Mouse (Mus musculus) lung, embryonic 16.5 days (tissue): ENCODE measurements at regions not wholly inside any gene's neighbourhood (a gene's known extent, or its start where the extent isn't known, plus 50 kb on each side); places are given as distances from the start of the nearest gene placed in this dataset.
A peak's percentile ranks its signal among the peaks of the same experiment; 100 is the strongest.

ENCODE experiments used
- ATAC-seq: fragments of 200-750 bp; cut with Nextera tagmentation; 2 replicates; pipeline ENCODE4 v1.8.0; 2017; ENCODE audit warnings: low read depth, mild to moderate bottlenecking, moderate library complexity
- H3K27ac ChIP-seq: fragments of 300-500 bp; sonication (generic); 2 replicates; pipeline ENCODE4 v1.5.1; 2014; ENCODE audit warnings: mild to moderate bottlenecking, control low read depth, low read length
- H3K27me3 ChIP-seq: fragments of 300-500 bp; sonication (generic); 2 replicates; pipeline ENCODE4 v1.6.1; 2014; ENCODE audit warnings: low read depth, low read length, mixed read lengths; ENCODE audit not compliant: control insufficient read depth, insufficient read depth
- H3K36me3 ChIP-seq: fragments of 300-500 bp; sonication (generic); 2 replicates; pipeline ENCODE4 v1.6.1; 2014; ENCODE audit warnings: low read length; ENCODE audit not compliant: control insufficient read depth, insufficient read depth
- H3K4me1 ChIP-seq: fragments of 300-500 bp; sonication (generic); replicated peaks from 2 replicates; pipeline ENCODE4 v1.6.1; 2014; ENCODE audit warnings: low read length, mixed read lengths; ENCODE audit not compliant: control insufficient read depth, insufficient read depth
- H3K4me2 ChIP-seq: fragments of 300-500 bp; sonication (generic); 2 replicates; pipeline ENCODE4 v1.6.1; 2014; ENCODE audit warnings: low read depth, low read length, control low read depth
- H3K4me3 ChIP-seq: fragments of 300-500 bp; sonication (generic); 2 replicates; pipeline ENCODE4 v1.5.1; 2014; ENCODE audit warnings: mild to moderate bottlenecking, low read length, control low read depth
- H3K9ac ChIP-seq: fragments of 300-500 bp; sonication (generic); 2 replicates; pipeline ENCODE4 v1.6.1; 2014; ENCODE audit warnings: low read length, control low read depth
- H3K9me3 ChIP-seq: fragments of 300-500 bp; sonication (generic); 2 replicates; pipeline ENCODE4 v1.6.1; 2016; ENCODE audit warnings: low read length; ENCODE audit not compliant: control insufficient read depth
- WGBS: fragments of 180-500 bp; shearing (Covaris S2); extraction: QIAGEN DNeasy Blood & Tissue Kit; methylation state at CpG from one replicate; pipeline ENCODE4 v1.1.7; 2014; 5-methylcytosine and 5-hydroxymethylcytosine counted together

DNA sequence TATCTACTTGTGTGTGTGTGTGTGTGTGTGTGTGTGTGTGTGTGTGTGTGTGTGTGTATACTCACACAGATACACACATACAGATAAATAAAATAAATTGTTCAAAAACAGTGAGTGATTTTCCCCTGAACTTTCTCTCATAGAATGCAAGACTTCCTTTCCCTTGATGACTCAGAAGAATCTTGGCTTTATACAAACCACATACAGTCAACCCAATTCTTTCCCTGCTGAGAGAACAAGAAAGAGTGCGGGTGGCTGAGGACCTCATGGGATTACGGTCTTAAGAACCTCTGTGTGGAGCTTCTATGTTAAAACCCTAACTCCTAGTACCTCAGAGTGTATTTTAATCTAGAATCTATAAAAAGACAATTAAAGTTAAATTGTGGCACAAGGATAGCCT is 489.3 kb upstream of the Gm26657 start:
- Histone ChIP-seq H3K36me3 (no peaks in the 10 kb centered on the region), H3K9me3 (no peaks in the 10 kb centered on the region), H3K4me1 (no peaks in the 10 kb centered on the region)

DNA sequence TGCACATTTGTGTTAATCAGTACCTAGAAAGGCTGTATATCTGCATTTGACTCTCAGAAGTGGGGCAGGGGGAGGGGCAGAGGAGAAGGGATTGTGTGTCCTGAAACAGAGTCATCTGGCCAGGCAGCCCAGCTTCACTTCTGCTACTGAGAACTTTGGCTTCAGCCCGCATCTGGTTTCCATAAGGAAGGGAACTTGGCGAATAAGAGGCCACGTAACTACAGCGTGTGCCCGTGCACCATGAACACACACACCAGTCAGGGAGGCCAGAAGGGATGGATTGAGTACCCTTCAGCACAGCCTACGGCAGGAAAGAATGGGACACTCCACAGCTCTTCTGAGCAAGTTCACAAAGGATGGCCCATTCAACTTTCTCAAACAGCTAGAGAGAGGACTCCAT is 496.0 kb upstream of the Gm26657 start:
- no peak for ATAC-seq
- no peaks in the 10 kb centered on the region for H3K9me3 ChIP-seq
- H3K4me2 ChIP-seq: no peak overlapping the region
- no peak overlapping the region for H3K4me3 ChIP-seq
- H3K27ac ChIP-seq: no peak overlapping the region
- no peak overlapping the region for H3K9ac ChIP-seq
- no peaks in the 10 kb centered on the region for H3K4me1 ChIP-seq
- H3K27me3 ChIP-seq: no peaks in the 10 kb centered on the region
- 72% methylated on average over 6 of the region's 6 CpGs for WGBS
- no peaks in the 10 kb centered on the region for H3K36me3 ChIP-seq

More for the DNA sequence above, 489.3 kb upstream of the Gm26657 start:
- no peaks in the 10 kb centered on the region for H3K27me3 ChIP-seq
- H3K9ac ChIP-seq: no peak overlapping the region
- ATAC-seq: no peak
- no peak overlapping the region for H3K27ac ChIP-seq
- H3K4me2 ChIP-seq: no peak overlapping the region
- no peak overlapping the region for H3K4me3 ChIP-seq
- 96% methylated on average over 2 of the region's 2 CpGs for WGBS

DNA sequence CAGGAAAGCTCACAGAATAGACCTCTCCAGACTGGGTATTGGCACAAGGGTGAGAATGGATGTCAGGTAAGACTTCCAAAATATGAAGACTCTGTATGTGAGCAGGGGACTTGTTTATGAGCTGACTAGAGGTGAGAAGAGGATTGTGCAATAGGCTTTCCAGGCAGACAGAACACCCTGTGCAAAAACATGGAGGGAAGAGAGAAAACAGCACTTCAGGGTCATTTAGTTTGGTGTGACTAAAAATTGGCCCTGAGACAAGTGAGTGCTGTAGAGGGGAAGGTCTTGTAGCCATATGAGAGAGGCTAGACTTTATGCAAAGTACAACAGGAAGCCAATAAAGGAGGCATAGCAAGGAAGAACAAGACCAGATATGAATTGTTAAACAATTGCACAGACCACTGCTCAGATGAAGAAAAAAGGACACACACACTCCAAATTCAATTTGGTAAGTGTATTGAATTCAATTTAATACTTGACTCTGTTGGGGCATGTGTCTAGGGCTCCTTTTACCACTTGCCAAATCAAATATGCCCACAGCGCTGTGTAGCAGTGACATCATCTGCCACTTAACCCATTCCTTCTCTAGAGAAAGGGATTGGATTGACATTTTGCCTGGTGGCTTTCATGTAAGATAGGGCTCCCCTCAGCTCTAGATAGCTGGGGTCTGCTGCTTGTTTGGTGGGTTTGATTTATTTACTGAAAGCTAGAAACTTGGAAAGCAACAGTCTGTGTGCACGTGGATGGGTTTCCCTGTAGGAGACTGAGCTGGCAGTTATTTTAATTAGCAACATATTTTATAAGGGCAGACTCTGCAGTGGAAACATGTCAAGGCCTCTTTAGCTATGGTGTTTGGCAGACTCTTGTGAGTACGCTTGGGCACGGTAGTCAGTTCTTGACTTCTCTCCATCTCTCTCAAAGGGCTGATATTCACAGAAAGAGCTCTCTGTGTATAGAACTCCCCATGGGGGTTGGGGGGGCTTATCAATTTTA is 501.1 kb upstream of the Gm26657 start:
- no peaks in the 10 kb centered on the region for H3K36me3 ChIP-seq
- H3K4me3 ChIP-seq: no peak overlapping the region
- peak; percentile 36; the same call in 1 of the 2 replicates for ATAC-seq
- 54% methylated on average over 4 of the region's 4 CpGs for WGBS
- H3K27ac ChIP-seq: no peak overlapping the region
- H3K4me1 ChIP-seq: no peaks in the 10 kb centered on the region
- H3K9me3 ChIP-seq: no peaks in the 10 kb centered on the region
- H3K27me3 ChIP-seq: no peaks in the 10 kb centered on the region
- no peak overlapping the region for H3K4me2 ChIP-seq
- no peak overlapping the region for H3K9ac ChIP-seq

DNA sequence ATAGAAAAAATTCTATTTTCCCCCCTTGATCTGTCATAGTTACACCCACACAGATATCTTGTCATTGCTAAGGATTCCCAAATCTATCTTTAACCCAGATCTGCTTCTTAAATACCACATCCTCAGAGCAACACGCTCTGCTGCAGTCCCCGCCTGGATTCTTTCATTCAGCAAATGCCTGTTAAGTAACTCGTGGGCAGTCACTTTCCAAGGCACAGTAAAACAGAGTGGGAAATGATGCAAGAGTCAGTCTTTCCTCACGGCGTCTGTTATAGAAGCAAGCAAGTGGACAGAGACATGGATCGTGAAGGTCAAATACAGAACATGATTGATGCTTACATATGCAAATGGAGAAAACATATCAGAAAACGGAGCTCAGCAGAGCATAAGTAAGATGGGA is 508.5 kb upstream of the Gm26657 start:
- no peak overlapping the region for H3K4me3 ChIP-seq
- ATAC-seq: no peak
- 55% methylated on average over 7 of the region's 7 CpGs for WGBS

DNA sequence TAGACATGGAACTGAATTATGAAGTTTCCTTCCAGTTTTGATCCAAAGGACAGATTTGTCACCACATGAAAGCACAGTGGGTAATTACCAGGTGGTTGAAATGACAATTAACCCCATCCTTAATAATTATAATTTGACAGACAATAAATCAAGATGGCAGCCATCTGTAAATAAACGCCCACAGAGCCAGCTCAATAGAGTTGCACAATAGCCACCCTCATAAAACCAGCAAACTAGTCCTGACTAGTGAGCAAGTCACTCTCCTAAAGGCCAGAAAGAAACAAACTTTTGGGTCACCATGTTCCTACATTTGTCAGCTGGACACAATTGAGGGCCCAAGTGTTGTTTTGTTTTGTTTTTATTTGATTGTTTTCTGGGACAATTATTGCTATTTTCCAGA is 509.4 kb upstream of the Gm26657 start:
- no peaks in the 10 kb centered on the region for H3K36me3 ChIP-seq
- 76% methylated on average over 1 of the region's 1 CpGs for WGBS
- no peak overlapping the region for H3K4me2 ChIP-seq
- no peaks in the 10 kb centered on the region for H3K4me1 ChIP-seq
- H3K27ac ChIP-seq: no peak overlapping the region
- no peak overlapping the region for H3K4me3 ChIP-seq
- H3K9ac ChIP-seq: no peak overlapping the region
- no peak for ATAC-seq
- H3K9me3 ChIP-seq: no peaks in the 10 kb centered on the region
- no peaks in the 10 kb centered on the region for H3K27me3 ChIP-seq

More for the DNA sequence above, 508.5 kb upstream of the Gm26657 start:
- H3K27ac ChIP-seq: no peak overlapping the region
- no peaks in the 10 kb centered on the region for H3K27me3 ChIP-seq
- no peaks in the 10 kb centered on the region for H3K4me1 ChIP-seq
- no peak overlapping the region for H3K9ac ChIP-seq
- H3K36me3 ChIP-seq: no peaks in the 10 kb centered on the region
- H3K4me2 ChIP-seq: no peak overlapping the region
- no peaks in the 10 kb centered on the region for H3K9me3 ChIP-seq

DNA sequence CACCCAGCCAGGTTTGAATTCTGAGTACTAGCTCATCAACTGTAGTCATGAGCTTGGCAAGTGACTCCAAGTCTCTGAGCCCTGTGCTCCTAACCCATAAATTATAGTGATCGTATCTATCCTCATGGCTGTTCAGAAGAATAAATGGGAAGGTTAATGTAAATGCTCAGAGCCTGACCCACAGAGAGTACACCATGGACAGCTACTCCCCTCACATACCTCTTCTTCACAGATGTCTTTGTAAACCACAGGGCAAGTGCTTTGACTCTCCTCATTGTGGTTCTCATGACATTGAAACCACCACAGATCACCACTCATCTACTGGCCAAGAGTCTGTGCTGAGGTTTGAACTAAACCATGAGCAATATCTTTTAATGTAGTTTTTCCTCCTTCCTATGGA is 513.4 kb upstream of the Gm26657 start:
- no peak overlapping the region for H3K4me3 ChIP-seq
- no peak overlapping the region for H3K27ac ChIP-seq
- 77% methylated on average over 1 of the region's 1 CpGs for WGBS
- no peaks in the 10 kb centered on the region for H3K36me3 ChIP-seq
- no peak overlapping the region for H3K9ac ChIP-seq
- no peaks in the 10 kb centered on the region for H3K9me3 ChIP-seq
- no peak overlapping the region for H3K4me2 ChIP-seq
- ATAC-seq: no peak
- H3K27me3 ChIP-seq: no peaks in the 10 kb centered on the region
- peaks cover 8% of the 10 kb centered on the region for H3K4me1 ChIP-seq

DNA sequence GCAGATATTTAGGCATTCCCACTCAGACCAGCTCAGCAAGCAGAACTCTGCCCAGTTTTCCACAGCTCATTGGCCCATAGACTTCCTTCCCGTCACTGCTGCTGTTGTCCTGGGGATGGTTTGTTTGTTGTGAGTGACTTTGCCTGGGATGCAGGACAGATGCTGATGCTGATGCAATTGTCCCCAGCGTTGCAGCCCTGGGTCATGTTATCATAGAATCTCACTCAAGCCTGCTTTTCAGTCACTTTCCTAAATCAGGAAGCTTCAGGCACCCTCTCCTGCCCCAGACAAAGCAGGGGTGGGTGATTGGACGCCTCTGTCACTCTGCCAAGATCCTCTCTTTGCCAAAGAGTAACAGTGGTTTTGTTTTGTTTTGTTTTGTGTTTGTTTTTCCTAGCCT is 515.3 kb upstream of the Gm26657 start:
- no peak overlapping the region for H3K9ac ChIP-seq
- no peaks in the 10 kb centered on the region for H3K27me3 ChIP-seq
- no peak overlapping the region for H3K4me2 ChIP-seq
- H3K9me3 ChIP-seq: no peaks in the 10 kb centered on the region
- WGBS: 27% methylated on average over 3 of the region's 3 CpGs
- H3K4me1 ChIP-seq: peaks cover 8% of the 10 kb centered on the region
- ATAC-seq: no peak; the same call in 1 of the 2 replicates
- no peak overlapping the region for H3K27ac ChIP-seq
- H3K36me3 ChIP-seq: no peaks in the 10 kb centered on the region
- H3K4me3 ChIP-seq: no peak overlapping the region

DNA sequence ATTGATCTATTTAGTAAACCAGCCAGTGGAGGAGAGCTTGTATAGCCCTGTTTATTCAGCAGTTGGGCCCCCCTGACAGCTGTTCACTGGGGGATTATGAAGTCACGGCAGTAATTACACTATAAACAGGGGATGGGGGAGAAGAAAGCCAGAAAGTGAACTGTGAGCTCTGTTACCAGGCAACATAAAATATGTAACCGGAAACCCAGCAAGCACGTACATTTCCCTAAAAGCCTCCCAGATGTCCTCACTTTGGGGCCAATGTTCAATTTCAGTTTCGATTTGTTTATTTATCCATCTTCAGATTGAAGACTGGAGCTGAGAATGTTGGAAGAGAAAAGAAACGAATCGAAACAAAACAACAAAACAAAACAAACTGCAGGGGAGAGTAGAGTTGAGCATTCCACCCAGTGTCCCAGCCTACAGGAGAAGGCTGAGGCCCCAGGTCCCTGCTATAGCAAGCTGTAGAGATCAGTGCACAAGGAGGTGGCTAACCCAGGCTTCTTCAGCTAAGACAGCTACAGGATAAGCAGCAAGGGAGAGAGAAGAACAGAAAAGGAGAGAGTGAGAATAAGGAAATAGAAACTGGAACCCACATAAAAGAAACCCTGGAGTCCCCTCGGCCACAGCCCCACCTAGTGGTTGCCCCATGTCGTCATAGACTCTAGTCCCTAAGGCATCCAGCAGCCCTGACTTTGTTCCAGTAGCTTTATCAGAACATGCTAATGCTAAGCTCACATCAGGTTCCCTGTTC is 517.7 kb upstream of the Gm26657 start:
- Histone ChIP-seq H3K36me3 (no peaks in the 10 kb centered on the region), H3K4me3 (peak overlapping the region; percentile 28), H3K4me1 (peaks cover 8% of the 10 kb centered on the region), H3K27ac (peak overlapping the region; percentile 58), H3K9ac (peak overlapping the region; percentile 40; the same call in 1 of the 2 replicates), H3K9me3 (no peaks in the 10 kb centered on the region), H3K27me3 (no peaks in the 10 kb centered on the region), H3K4me2 (peak overlapping the region; percentile 45)
- WGBS: 21% methylated on average over 8 of the region's 8 CpGs
- peak; percentile 76 for ATAC-seq

DNA sequence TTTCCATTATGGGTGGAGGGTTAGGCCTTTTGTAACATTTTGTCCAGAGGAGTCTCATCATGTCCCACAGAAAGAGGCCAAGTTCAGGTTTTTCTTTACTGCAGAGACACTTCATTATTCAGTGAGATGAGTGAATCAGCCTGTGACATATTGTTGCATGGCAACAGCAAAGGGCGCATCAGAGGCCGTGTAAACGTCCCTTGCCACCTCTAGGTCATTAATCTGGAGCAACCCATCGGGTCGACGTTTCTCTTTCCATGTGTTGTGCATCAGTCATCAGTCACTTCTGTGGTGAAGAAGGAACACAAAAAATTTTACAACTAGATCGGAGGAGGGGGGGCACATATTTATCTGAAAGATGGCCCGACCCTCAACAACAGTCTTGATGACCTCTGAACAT is 519.3 kb upstream of the Gm26657 start:
- whole genome bisulfite sequencing: 33% methylated on average over 8 of the region's 8 CpGs
- H3K36me3 ChIP-seq: no peaks in the 10 kb centered on the region
- H3K4me2 ChIP-seq: no peak overlapping the region
- no peak overlapping the region for H3K9ac ChIP-seq
- H3K27ac ChIP-seq: no peak overlapping the region
- H3K27me3 ChIP-seq: no peaks in the 10 kb centered on the region
- no peaks in the 10 kb centered on the region for H3K9me3 ChIP-seq
- ATAC-seq: peak; percentile 69
- no peak overlapping the region for H3K4me3 ChIP-seq
- peaks cover 8% of the 10 kb centered on the region for H3K4me1 ChIP-seq
